Mouse (Mus musculus) T-helper 17 cell (primary cell): ENCODE results near the gene Fam129b.

ENCODE experiments used
- in situ Hi-C, 2 experiments: fragments of 300-600 bp; cut with MboI, MseI; formaldehyde crosslinking; loops; 1 replicate in 1 of 2; 2 replicates in 1 of 2; pipeline ENCODE4 v1.15.1; 2025; ENCODE audit warnings: high pct_unique_total_duplicates in 2 of 2

The Fam129b gene

GRCm38 (mm10) chr2:32875675-32876489, at the start of gene Fam129b:
Fam129b (plus strand) TSS chr2:32876114.
- in situ Hi-C loops, result loop anchor here in 1 of 2 experiments (10.0 kb wide), 1 partner anchor 721 kb away; the partner anchor contains the start of gene Prrc2b

- in situ Hi-C loops, result no loop called here
These were observed 46.8 kb upstream of the Fam129b start for GRCm38 (mm10) chr2:32828979-32829676.

GRCm38 (mm10) chr2:32834496-32834895, 41.4 kb upstream of the Fam129b start:
- in situ Hi-C loops, result no loop called here

- in situ Hi-C loops, result no loop called here
These were observed 40.3 kb upstream of the Fam129b start for GRCm38 (mm10) chr2:32835588-32835987.

- in situ Hi-C loops, result no loop called here
These were observed 37.6 kb upstream of the Fam129b start for GRCm38 (mm10) chr2:32838147-32838884.

- in situ Hi-C loops, result no loop called here
These were observed 36.7 kb upstream of the Fam129b start for GRCm38 (mm10) chr2:32839261-32839660.

GRCm38 (mm10) chr2:32841099-32841498, 34.8 kb upstream of the Fam129b start:
- in situ Hi-C loops, result no loop called here

- in situ Hi-C loops, result no loop called here
These were observed 33.4 kb upstream of the Fam129b start for GRCm38 (mm10) chr2:32842558-32842957.

- in situ Hi-C loops, result no loop called here
These were observed 30.3 kb upstream of the Fam129b start for GRCm38 (mm10) chr2:32845572-32846100.

GRCm38 (mm10) chr2:32846101-32846804, 29.7 kb upstream of the Fam129b start:
- in situ Hi-C loops, result no loop called here

- in situ Hi-C loops, result no loop called here
These were observed 29.0 kb upstream of the Fam129b start, which contains the start of gene Stxbp1 for GRCm38 (mm10) chr2:32846805-32847467. Stxbp1 (minus strand) TSS chr2:32847245.

GRCm38 (mm10) chr2:32847468-32847821, 28.5 kb upstream of the Fam129b start:
- in situ Hi-C loops, result no loop called here

- in situ Hi-C loops, result loop anchor here (5.0 kb wide), 2 partner anchors 75 to 80 kb away; partner anchors contain the start of genes Ptrh1 (in 1 of the 2) and Ttc16 (in 1 of the 2)
These were observed 23.8 kb upstream of the Fam129b start for GRCm38 (mm10) chr2:32852156-32852555.

- in situ Hi-C loops, result loop anchor here (5.0 kb wide), 2 partner anchors 76 to 81 kb away; partner anchors contain the start of genes Ptrh1 (in 1 of the 2) and Ttc16 (in 1 of the 2)
These were observed 22.2 kb upstream of the Fam129b start for GRCm38 (mm10) chr2:32853716-32854115.

GRCm38 (mm10) chr2:32854206-32854605, 21.7 kb upstream of the Fam129b start:
- in situ Hi-C loops, result loop anchor here (5.0 kb wide), 2 partner anchors 77 to 82 kb away; partner anchors contain the start of genes Ptrh1 (in 1 of the 2) and Ttc16 (in 1 of the 2)

- in situ Hi-C loops, result no loop called here
These were observed 20.7 kb upstream of the Fam129b start for GRCm38 (mm10) chr2:32855046-32855785.

- in situ Hi-C loops, result no loop called here
These were observed 20.0 kb upstream of the Fam129b start for GRCm38 (mm10) chr2:32855790-32856465.

GRCm38 (mm10) chr2:32857584-32857983, 18.3 kb upstream of the Fam129b start:
- in situ Hi-C loops, result no loop called here
